24 mouse cellular contexts compared by ENCODE assay signal in genomic region chr2:68443141-68443540, GRCm38 (mm10). TPM values are rescaled to one million over a fixed set of nuclear protein-coding genes. Genes with fewer than 3 reads are reported as not detected.
DNase-seq lines count a peak whose midpoint lies in the region; ATAC-seq and TF ChIP-seq lines count a peak whose summit lies in the region.
"Had no signal": no experiment of that assay in that cellular context is flagged by ENCODE, and none has a peak within 500 bp of the region (broad histone marks: within the 10 kb centered on the region; RNA-seq: fewer than 3 reads in every experiment).

No protein-coding gene starts in this region.

- intact Hi-C loops in heart, adult 2 months (cut with DNase I): no loop called here
- intact Hi-C loops in heart, postnatal 10 days (cut with DNase I): no loop called here

- WGBS in heart, adult 2 months: 61% methylated on average over 6 of the region's 6 CpGs
- 64% methylated on average over 6 of the region's 6 CpGs for WGBS in heart, embryonic 15.5 days

- no peak overlapping the region for H3K27ac ChIP-seq in heart, adult 2 months
- peak overlapping the region; percentile 47 for H3K27ac ChIP-seq in heart, embryonic 15.5 days
- H3K27ac ChIP-seq: embryonic facial prominence, embryonic 15.5 days; hindbrain, embryonic 12.5 days; liver, embryonic 15.5 days; lung, embryonic 15.5 days; neural tube, embryonic 15.5 days had no signal

- H3K9ac ChIP-seq in heart, adult 2 months (ENCODE audit: low read depth, low read length): no peak overlapping the region
- no peak overlapping the region for H3K9ac ChIP-seq in heart, embryonic 15.5 days
- H3K9ac ChIP-seq: embryonic facial prominence, embryonic 15.5 days; hindbrain, embryonic 12.5 days; liver, embryonic 15.5 days; lung, embryonic 15.5 days; neural tube, embryonic 15.5 days; stomach, embryonic 15.5 days had no signal

- TF ChIP-seq POLR2A in heart, adult 2 months (IDR thresholded peaks at IDR 0.05; ENCODE audit: insufficient read depth, low read depth, low read length): no peak

- no peak for TF ChIP-seq CTCF in heart, adult 2 months (IDR thresholded peaks at IDR 0.05)

- no peak for ATAC-seq in heart, embryonic 15.5 days (replicated peaks; ENCODE audit: insufficient number of reproducible peaks, insufficient read depth, low FRiP score, low read depth)
- ATAC-seq: activated CD4-positive, CD25-positive, alpha-beta regulatory T cell, adult 4 months; intestine, postnatal 0 days had no signal

- TF ChIP-seq EP300 in heart, adult 2 months (IDR thresholded peaks at IDR 0.05; ENCODE audit: insufficient read depth, low read depth, low read length): no peak

- H3K9me3 ChIP-seq in heart, embryonic 15.5 days (replicated peaks): no peaks in the 10 kb centered on the region
- H3K9me3 ChIP-seq: embryonic facial prominence, embryonic 15.5 days; hindbrain, embryonic 12.5 days; liver, embryonic 15.5 days; lung, embryonic 15.5 days; neural tube, embryonic 15.5 days; stomach, embryonic 15.5 days had no signal

- H3K36me3 ChIP-seq in heart, adult 2 months (ENCODE audit: control insufficient read depth, insufficient read depth, low read length): no peaks in the 10 kb centered on the region; the same call in 1 of the 2 replicates
- 0 out of 2 replicates have a peak, but pooled peaks cover 5% of the 10 kb centered on the region for H3K36me3 ChIP-seq in heart, embryonic 15.5 days
- H3K36me3 ChIP-seq: embryonic facial prominence, embryonic 15.5 days; liver, embryonic 15.5 days; lung, embryonic 15.5 days; neural tube, embryonic 15.5 days; stomach, embryonic 15.5 days had no signal

- peaks cover 1% of the 10 kb centered on the region; the same call in 1 of the 2 replicates for H3K4me1 ChIP-seq in heart, adult 2 months (ENCODE audit: control insufficient read depth, insufficient read depth, low read length)
- H3K4me1 ChIP-seq in heart, embryonic 15.5 days (replicated peaks): peaks cover 53% of the 10 kb centered on the region
- H3K4me1 ChIP-seq: liver, embryonic 15.5 days had no signal

- H3K4me2 ChIP-seq in heart, embryonic 15.5 days: no peak overlapping the region
- H3K4me2 ChIP-seq: embryonic facial prominence, embryonic 15.5 days; hindbrain, embryonic 12.5 days; liver, embryonic 15.5 days; lung, embryonic 15.5 days; neural tube, embryonic 15.5 days; stomach, embryonic 15.5 days had no signal

- DNase-seq in adrenal gland, adult (ENCODE audit: inconsistent age in 2 of 2, low spot score in 1 of 2): peak; percentile 70 to 74
- DNase-seq in adrenal gland, postnatal 10 days: no peak
- DNase-seq in heart, adult 11 months: peak; percentile 89
- no peak for DNase-seq in heart, adult 2 months
- no peak for DNase-seq in heart, postnatal 10 days
- DNase-seq in adrenal gland, postnatal 36 days: peak; percentile 61 to 62
- DNase-seq in spleen, postnatal 36 days (ENCODE audit: low spot score in 2 of 2): no peak
- DNase-seq: cerebellum, adult 9-10 months; kidney, postnatal 4 days; liver; lung, postnatal 4 days; right cerebral cortex, adult 18-20 months; right cerebral cortex, postnatal 4 days; thymus, adult 18-20 months; thymus, postnatal 36 days had no signal

- H3K27me3 ChIP-seq in heart, adult 2 months (ENCODE audit: control insufficient read depth, insufficient read depth, low read length): no peaks in the 10 kb centered on the region
- no peaks in the 10 kb centered on the region for H3K27me3 ChIP-seq in heart, embryonic 15.5 days
- H3K27me3 ChIP-seq: embryonic facial prominence, embryonic 15.5 days; hindbrain, embryonic 12.5 days; liver, embryonic 15.5 days; lung, embryonic 15.5 days; neural tube, embryonic 15.5 days; stomach, embryonic 15.5 days had no signal

- H3K79me2 ChIP-seq in heart, adult 2 months (replicated peaks; ENCODE audit: control insufficient read depth, insufficient read depth, low read length): no peaks in the 10 kb centered on the region

- H3K4me3 ChIP-seq in heart, adult 2 months: no peak overlapping the region
- H3K4me3 ChIP-seq in heart, embryonic 15.5 days: no peak overlapping the region
- H3K4me3 ChIP-seq: embryonic facial prominence, embryonic 15.5 days; hindbrain, embryonic 12.5 days; liver, embryonic 15.5 days; lung, embryonic 15.5 days; neural tube, embryonic 15.5 days; stomach, embryonic 15.5 days had no signal

RNA-seq across cellular contexts. Expression of gene Stk39, which starts 28.9 kb away (rescaled TPM):
- 10 to 100 TPM; 50.2 to 69.4 TPM for total RNA-seq in adrenal gland, postnatal 10 days (2021)
- total RNA-seq in heart, adult 2 months (2021): 10 to 100 TPM; 80.9 to 85.2 TPM
- polyA plus RNA-seq in heart, adult 2 months (2012; rRNA removed): 26.4 and 34.2 TPM in 2 replicates
- polyA plus RNA-seq in heart, embryonic 15.5 days (2015; fragmentation: Nextera tagmentation; extraction: Ambion mirVana): 54.8 and 66.2 TPM in 2 replicates
- total RNA-seq in heart, postnatal 10 days (2021): 100 to 1,000 TPM; 111 to 145 TPM
- total RNA-seq in adrenal gland, postnatal 36 days (2021): 10 to 100 TPM; 63.8 to 79.7 TPM

Comparison
In these comparisons a context has a peak if more than half of its experiments do, and no peak if none do; other contexts are left out.
1. DNase-seq: peak in adrenal gland, adult (2 of 2), heart, adult 11 months (single experiment) and adrenal gland, postnatal 36 days (2 of 2); none in adrenal gland, postnatal 10 days (single experiment), heart, adult 2 months (0 of 2), heart, postnatal 10 days (0 of 2) and spleen, postnatal 36 days (0 of 2).